In genomic region chr19:55091602-55092413, GRCm38 (mm10) we compare ENCODE assay signal across 8 mouse cellular contexts. TPM values are rescaled to one million over a fixed set of nuclear protein-coding genes. Genes with fewer than 3 reads are reported as not detected.
DNase-seq lines count a peak whose midpoint lies in the region; ATAC-seq and TF ChIP-seq lines count a peak whose summit lies in the region.

No protein-coding gene starts in this region.

- H3K4me2 ChIP-seq in lung, postnatal 0 days (replicated peaks; ENCODE audit: low read depth, low read length), result peak overlapping the region; percentile 6; the same call in 1 of the 2 replicates

- no peak for TF ChIP-seq CTCF in heart, adult 2 months (IDR thresholded peaks at IDR 0.05)
- no peak for TF ChIP-seq CTCF in MEL (IDR thresholded peaks at IDR 0.05 in 2 of 3, conservative IDR thresholded peaks at IDR 0.05 in 1 of 3; ENCODE audit: control insufficient read depth in 1 of 3, insufficient read depth in 1 of 3, low read depth in 2 of 3, low read length in 3 of 3, poor library complexity in 1 of 3, severe bottlenecking in 1 of 3)
- no peak for TF ChIP-seq CTCF in lung, postnatal 0 days (IDR thresholded peaks at IDR 0.05)

- no peak for DNase-seq in heart, adult 2 months
- no peak for DNase-seq in heart, postnatal 14 days
- DNase-seq in MEL (ENCODE audit: low read depth, low spot score), result no peak
- peak; percentile 36 for DNase-seq in large intestine, adult 2 months (ENCODE audit: low read depth, low spot score)
- DNase-seq in lung, postnatal 0 days (ENCODE audit: low spot score), result peak; percentile 76
- no peak for DNase-seq in neural tube, embryonic 10.5 days (ENCODE audit: extremely low spot score, low spot score)
- DNase-seq in thymus, postnatal 4 days, result no peak
- DNase-seq in thymus, postnatal 10 days (ENCODE audit: low spot score in 2 of 2), result no peak

- peaks cover 2% of the 10 kb centered on the region; the same call in 1 of the 2 replicates for H3K79me2 ChIP-seq in heart, adult 2 months (replicated peaks; ENCODE audit: control insufficient read depth, insufficient read depth, low read length)
- H3K79me2 ChIP-seq in MEL (ENCODE audit: control insufficient read depth, insufficient read depth, low read length, poor library complexity), result no peaks in the 10 kb centered on the region; the same call in 1 of the 2 replicates

- WGBS in heart, adult 2 months, result 60% methylated on average over 17 of the region's 17 CpGs
- 54% methylated on average over 17 of the region's 17 CpGs for WGBS in large intestine, adult 2 months
- WGBS in lung, postnatal 0 days, result 34% methylated on average over 17 of the region's 17 CpGs

- ATAC-seq in lung, postnatal 0 days, result peak; percentile 53

- no peaks in the 10 kb centered on the region for H3K27me3 ChIP-seq in heart, adult 2 months (ENCODE audit: control insufficient read depth, insufficient read depth, low read length)
- H3K27me3 ChIP-seq in MEL (ENCODE audit: control insufficient read depth in 1 of 2, insufficient read depth in 2 of 2, low read length in 2 of 2), result no peaks in the 10 kb centered on the region
- H3K27me3 ChIP-seq in lung, postnatal 0 days (replicated peaks; ENCODE audit: insufficient read depth, low read length), result no peaks in the 10 kb centered on the region

- H3K9ac ChIP-seq in heart, adult 2 months (ENCODE audit: low read depth, low read length), result no peak overlapping the region
- no peak overlapping the region for H3K9ac ChIP-seq in MEL (ENCODE audit: control insufficient read depth, low read depth, low read length, poor library complexity, severe bottlenecking)
- no peak overlapping the region for H3K9ac ChIP-seq in lung, postnatal 0 days (replicated peaks; ENCODE audit: low read depth)

- H3K27ac ChIP-seq in heart, adult 2 months, result peak overlapping the region; percentile 13; the same call in 1 of the 2 replicates
- no peak overlapping the region for H3K27ac ChIP-seq in MEL (ENCODE audit: control insufficient read depth, low read depth, low read length)
- H3K27ac ChIP-seq in lung, postnatal 0 days (ENCODE audit: low read length), result peak overlapping the region; percentile 22; the same call in 1 of the 2 replicates

- intact Hi-C loops in heart, adult 2 months (cut with DNase I), result loop anchor here (10.0 kb wide), 1 partner anchor 213 kb away; no protein-coding TSS in a partner anchor
- intact Hi-C loops in heart, postnatal 14 days (cut with DNase I), result no loop called here

- peaks cover 30% of the 10 kb centered on the region for H3K36me3 ChIP-seq in heart, adult 2 months (ENCODE audit: control insufficient read depth, insufficient read depth, low read length)
- H3K36me3 ChIP-seq in MEL (ENCODE audit: control insufficient read depth in 1 of 2, insufficient read depth in 2 of 2, low read length in 2 of 2), result peaks cover 8 to 10% of the 10 kb centered on the region in 2 experiments
- peaks cover 26% of the 10 kb centered on the region; the same call in 1 of the 2 replicates for H3K36me3 ChIP-seq in lung, postnatal 0 days (ENCODE audit: insufficient read depth, low read length)

- no peak for TF ChIP-seq POLR2A in heart, adult 2 months (IDR thresholded peaks at IDR 0.05; ENCODE audit: insufficient read depth, low read depth, low read length)
- no peak for TF ChIP-seq POLR2A in MEL (IDR thresholded peaks at IDR 0.05; ENCODE audit: control insufficient read depth in 1 of 2, insufficient read depth in 1 of 2, low read depth in 1 of 2, low read length in 2 of 2, poor library complexity in 1 of 2)

- peaks cover 6% of the 10 kb centered on the region for H3K4me1 ChIP-seq in heart, adult 2 months (ENCODE audit: control insufficient read depth, insufficient read depth, low read length)
- H3K4me1 ChIP-seq in MEL (ENCODE audit: control insufficient read depth in 1 of 2, insufficient read depth in 2 of 2, low read length in 2 of 2), result peaks cover 5 to 9% of the 10 kb centered on the region in 2 experiments
- H3K4me1 ChIP-seq in lung, postnatal 0 days (ENCODE audit: insufficient read depth, low read depth, low read length), result peaks cover 12% of the 10 kb centered on the region; the same call in 1 of the 2 replicates

- TF ChIP-seq EP300 in heart, adult 2 months (IDR thresholded peaks at IDR 0.05; ENCODE audit: insufficient read depth, low read depth, low read length), result no peak
- no peak for TF ChIP-seq EP300 in MEL (IDR thresholded peaks at IDR 0.05; ENCODE audit: low read depth in 1 of 2, low read length in 2 of 2)
- no peak for TF ChIP-seq EP300 in lung, postnatal 0 days (IDR thresholded peaks at IDR 0.05)

- no peaks in the 10 kb centered on the region for H3K9me3 ChIP-seq in MEL (replicated peaks; ENCODE audit: insufficient read depth, low read length)
- H3K9me3 ChIP-seq in lung, postnatal 0 days (ENCODE audit: low read length), result no peaks in the 10 kb centered on the region

- no peak for TF ChIP-seq RAD21 in MEL (IDR thresholded peaks at IDR 0.05; ENCODE audit: low read depth, low read length)

- H3K4me3 ChIP-seq in heart, adult 2 months, result no peak overlapping the region
- no peak overlapping the region for H3K4me3 ChIP-seq in MEL (ENCODE audit: control insufficient read depth in 1 of 2, insufficient read depth in 1 of 2, low read depth in 2 of 2, low read length in 2 of 2)
- no peak overlapping the region for H3K4me3 ChIP-seq in lung, postnatal 0 days (ENCODE audit: low read depth, low read length)

TF ChIP-seq in MEL, 35 proteins besides CTCF, POLR2A, EP300 and RAD21:
- TF ChIP-seq GATA1 (IDR thresholded peaks at IDR 0.05; ENCODE audit: low read depth, low read length), result peak; percentile 13; the same call in 1 of the 2 replicates
- no peak for TF ChIP-seq NELFE (IDR thresholded peaks at IDR 0.05; ENCODE audit: low read depth, low read length)

RNA-seq across cellular contexts. Expression of gene Gpam, which starts 35.2 kb away (rescaled TPM):
- 100 to 1,000 TPM; 149 to 173 TPM for total RNA-seq in heart, adult 2 months (2021)
- polyA plus RNA-seq in heart, adult 2 months (2012; rRNA removed), result 75.4 and 121 TPM in 2 replicates
- 100 to 1,000 TPM; 165 to 166 TPM for total RNA-seq in heart, postnatal 14 days (2021)
- 31.4 and 37.1 TPM in 2 replicates for total RNA-seq in MEL (2012; rRNA removed)
- polyA plus RNA-seq in MEL (2012; ENCODE audit: insufficient read depth in 1 of 2, insufficient read length in 2 of 2, low read depth in 1 of 2, low replicate concordance in 2 of 2, missing spikeins in 1 of 2), result 100 to 1,000 TPM in 1 of 2 experiments, 10 to 100 TPM in 1; 26.2 to 327 TPM
- 7.5 and 11.3 TPM in 2 replicates for polyA plus RNA-seq in large intestine, adult 2 months (2012; rRNA removed)
- polyA plus RNA-seq in lung, postnatal 0 days (2015; fragmentation: Nextera tagmentation; extraction: Ambion mirVana), result 41.4 and 51.8 TPM in 2 replicates

Comparison
In these comparisons a context has a peak if more than half of its experiments do, and no peak if none do; other contexts are left out.
1. DNase-seq: peak in large intestine, adult 2 months (single experiment) and lung, postnatal 0 days (single experiment); none in heart, adult 2 months (0 of 2), heart, postnatal 14 days (0 of 2), MEL (single experiment), neural tube, embryonic 10.5 days (single experiment), thymus, postnatal 4 days (single experiment) and thymus, postnatal 10 days (0 of 2).